Mouse (Mus musculus) testis, adult 10 weeks (tissue): ENCODE results near the gene Inpp5f. TPM values are rescaled to one million over a fixed set of nuclear protein-coding genes. Genes with fewer than 3 reads are reported as not detected.

Experiments used
- polyA plus RNA-seq: library from polyadenylated mRNA; stranded (reverse); fragments of 350-450 nt; fragmentation: Illumina TruSeq; extraction: RNeasy Lipid Tissue Mini Kit (QIAGEN cat#74804); gene quantifications from one replicate; pipeline ENCODE4 v1.2.3, GENCODE M21; 2014; ENCODE audit warnings: low read depth, low replicate concordance

Inpp5f gene
- 8.3 TPM for polyA plus RNA-seq

GRCm38 (mm10) chr7:128610897-128611798, at the start of gene Inpp5f:
Gene Inpp5f (plus strand): TSS chr7:128611328.

GRCm38 (mm10) chr7:128740334-128740733, 129.2 kb downstream of the Inpp5f start, which contains the start of gene Mcmbp:
Gene Mcmbp (minus strand): TSS chr7:128740495.

GRCm38 (mm10) chr7:128744684-128745485, 133.8 kb downstream of the Inpp5f start, which contains the start of gene Sec23ip:
Gene Sec23ip (plus strand): TSS chr7:128744943.

Other genes with a start within 250 kb of the Inpp5f start
- 33.4 TPM for gene Rgs10, start 192.6 kb upstream of the Inpp5f start, polyA plus RNA-seq
- 151 TPM for gene Tial1, start 149.6 kb upstream of the Inpp5f start, polyA plus RNA-seq
- gene Bag3, start 87.7 kb upstream of the Inpp5f start, polyA plus RNA-seq: 9.8 TPM
- 12.9 TPM for gene Mcmbp, start 129.2 kb downstream of the Inpp5f start, polyA plus RNA-seq
- gene Sec23ip, start 133.6 kb downstream of the Inpp5f start, polyA plus RNA-seq: 116 TPM